Mouse (Mus musculus): ENCODE data around the gene Taf1b.

Taf1b gene

DNA sequence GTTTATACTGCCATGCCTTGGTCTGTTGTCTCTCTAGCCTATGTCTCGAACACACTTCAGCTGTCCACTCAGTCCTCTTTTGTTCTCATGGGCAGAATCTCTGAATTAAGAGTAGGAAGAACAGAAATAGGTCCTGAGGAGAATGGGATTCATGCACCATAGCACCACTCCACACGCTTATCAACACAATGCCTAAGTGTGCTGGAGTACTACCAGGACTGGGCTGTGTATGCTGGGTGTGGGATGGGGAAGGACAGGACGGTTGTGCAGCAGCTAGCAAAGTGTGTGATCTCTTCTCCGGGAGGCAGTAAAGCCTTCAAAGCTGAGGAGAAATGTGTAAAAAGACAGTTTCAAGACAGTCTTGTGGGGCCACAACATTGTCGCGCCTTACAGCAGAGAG, 50.7 kb downstream of the Taf1b start:
- DNase-seq (ENCODE audit: low read depth in 2 of 2, low spot score in 2 of 2), result no peak

DNA sequence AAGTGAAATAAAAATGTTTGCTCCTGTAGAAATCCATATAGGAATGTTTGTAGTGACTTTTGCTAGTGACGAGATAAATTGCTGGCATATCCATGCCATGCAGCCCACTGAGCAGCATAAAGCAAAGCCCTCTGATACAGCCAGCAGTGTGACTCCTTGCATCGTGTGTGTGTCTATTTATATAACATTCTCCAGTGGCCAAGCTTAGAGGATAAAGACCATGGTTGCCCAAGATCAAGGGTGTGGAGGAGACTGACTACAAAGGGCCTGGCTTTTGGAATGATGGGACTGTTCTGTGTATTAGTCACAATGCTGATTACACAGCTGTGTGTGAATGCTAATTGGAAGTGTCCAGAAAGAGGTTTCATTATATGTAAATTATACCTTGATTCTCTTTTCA, 54.4 kb downstream of the Taf1b start:
- DNase-seq (ENCODE audit: low read depth in 2 of 2, low spot score in 2 of 2), result no peak

DNA sequence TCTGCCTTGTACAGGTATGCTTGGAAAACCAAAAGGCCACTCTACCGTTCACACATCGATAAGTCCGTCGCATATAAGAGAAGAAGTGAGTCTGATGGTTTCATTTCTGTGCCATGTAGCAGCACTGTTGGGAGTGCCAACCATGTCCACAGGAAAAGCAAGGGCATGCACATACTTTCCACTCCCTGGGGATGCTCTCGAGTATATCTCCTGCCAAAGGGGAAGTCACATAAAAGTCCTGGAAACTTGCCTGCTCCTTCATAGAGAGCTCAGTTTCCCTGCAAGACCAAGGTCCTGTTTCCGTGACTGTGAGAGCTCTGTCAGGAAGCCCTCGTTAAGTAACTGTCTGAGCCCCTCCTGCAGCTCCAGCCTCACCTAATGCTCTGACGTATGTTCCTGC, 57.8 kb downstream of the Taf1b start:
- no peak for DNase-seq (ENCODE audit: low read depth in 2 of 2, low spot score in 2 of 2)

DNA sequence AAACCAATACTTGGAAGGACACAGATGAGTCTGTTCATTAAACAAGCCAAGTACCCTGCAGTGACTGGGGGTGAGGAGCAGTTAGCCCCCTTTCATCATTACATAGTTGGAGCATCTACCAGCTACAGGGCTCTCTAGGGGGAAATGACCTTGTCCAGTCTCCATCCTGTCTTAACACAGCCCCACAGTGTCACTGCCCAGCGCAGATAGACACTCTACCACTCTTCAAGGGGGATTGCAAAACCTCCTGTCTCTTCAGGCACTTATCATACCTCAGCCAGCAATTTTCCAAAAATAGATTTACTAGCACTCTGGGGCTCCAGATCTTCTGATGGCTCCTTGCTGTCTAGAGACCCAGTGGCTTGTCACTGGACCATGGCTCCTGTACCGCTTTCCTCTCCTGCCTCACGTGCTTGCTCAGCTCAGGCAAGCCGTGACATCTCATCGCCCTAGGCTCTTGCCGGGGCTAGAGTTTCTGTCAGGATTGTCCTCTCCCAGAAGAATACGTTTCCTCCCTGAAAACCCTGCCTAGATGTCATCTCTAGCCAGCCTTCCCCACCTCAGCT, 65.3 kb downstream of the Taf1b start:
- no peak for DNase-seq (ENCODE audit: low read depth in 2 of 2, low spot score in 2 of 2)

DNA sequence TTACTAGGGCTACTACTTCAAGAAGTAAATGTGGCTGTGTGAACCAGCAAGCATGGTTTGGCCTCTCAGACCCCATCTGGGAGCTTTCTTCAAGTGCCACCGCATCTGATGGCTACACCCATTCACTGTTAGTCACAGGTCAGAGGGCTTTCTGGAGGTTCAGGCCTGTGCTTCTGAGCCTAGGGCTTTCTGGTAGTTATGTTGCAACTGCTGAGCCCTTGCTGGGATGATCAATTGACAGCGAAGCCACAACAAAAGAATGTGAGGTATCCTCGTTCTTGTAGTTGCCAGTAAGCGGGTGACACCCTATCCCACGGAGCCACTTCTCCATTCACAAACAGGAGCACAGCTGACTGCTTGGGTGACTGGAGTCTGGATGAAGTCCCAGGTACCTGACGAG, 67.2 kb downstream of the Taf1b start:
- DNase-seq (ENCODE audit: low read depth in 2 of 2, low spot score in 2 of 2), result no peak

DNA sequence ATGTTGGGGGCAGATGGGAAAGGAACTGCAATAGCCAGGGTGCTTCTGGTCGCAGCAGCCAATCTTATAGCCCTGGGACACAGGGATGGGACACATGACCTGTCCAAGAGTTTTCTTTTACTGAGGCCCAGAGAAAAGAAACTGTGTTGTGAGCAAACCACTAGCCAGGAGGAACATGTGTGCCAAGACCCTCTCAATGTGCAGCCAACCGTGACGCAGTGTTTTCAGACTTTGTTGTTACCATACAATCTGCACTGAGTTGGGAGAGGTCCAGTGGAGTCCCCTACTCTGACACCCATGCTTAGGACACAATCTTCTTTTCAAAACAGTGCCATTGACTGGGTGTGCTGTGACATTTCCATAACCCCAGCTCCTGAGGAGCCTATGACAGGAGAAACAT, 69.4 kb downstream of the Taf1b start:
- DNase-seq (ENCODE audit: low read depth in 2 of 2, low spot score in 2 of 2), result no peak

DNA sequence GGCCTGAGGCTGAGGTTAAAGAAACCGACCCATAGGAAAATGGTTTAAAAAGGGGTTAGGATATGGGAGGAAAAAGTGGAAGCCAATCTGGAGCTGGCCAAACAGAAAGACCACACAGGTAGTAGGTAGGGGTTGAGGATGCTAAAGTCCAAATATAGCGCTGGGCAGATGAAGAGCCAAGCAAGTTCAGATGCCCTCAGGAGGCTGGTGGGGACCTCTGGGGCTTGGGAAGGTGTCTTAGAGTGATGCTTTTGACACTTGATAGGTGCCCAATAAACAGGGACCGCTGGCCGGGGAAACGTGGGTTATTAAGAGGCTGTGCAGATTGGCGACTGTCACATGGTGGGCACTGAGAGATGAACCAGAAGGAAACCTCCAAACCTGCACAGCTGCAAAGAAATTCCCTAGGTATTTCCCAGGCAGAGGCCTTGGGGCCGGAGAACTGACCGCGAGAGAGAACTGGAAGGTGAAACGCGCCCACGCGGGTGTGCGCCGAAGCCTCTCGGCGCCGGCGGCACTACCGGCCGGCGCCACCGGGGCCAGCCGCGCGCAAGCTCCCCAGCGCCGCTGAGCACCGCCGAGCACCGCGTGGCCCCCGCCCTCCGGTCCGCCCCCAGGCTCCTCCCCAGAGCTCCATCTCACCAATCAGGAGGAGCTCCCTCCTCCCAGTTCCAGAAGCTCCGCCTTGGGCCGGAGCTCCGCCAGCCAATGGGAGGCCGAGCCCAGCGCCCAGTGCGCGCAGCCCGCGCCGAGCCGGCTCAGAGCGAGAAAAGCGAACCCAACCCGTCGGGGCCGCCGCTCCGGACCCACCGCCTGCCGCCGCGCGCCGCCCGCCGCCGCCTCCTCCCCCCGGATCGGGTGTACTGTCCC, 73.6 kb downstream of the Taf1b start, which contains the start of gene Grhl1:
Gene Grhl1, plus strand, starts transcription at position 761 of the 870 bp plus-strand sequence.
- peak; percentile 86 to 88 for DNase-seq (ENCODE audit: low read depth in 2 of 2, low spot score in 2 of 2)

DNA sequence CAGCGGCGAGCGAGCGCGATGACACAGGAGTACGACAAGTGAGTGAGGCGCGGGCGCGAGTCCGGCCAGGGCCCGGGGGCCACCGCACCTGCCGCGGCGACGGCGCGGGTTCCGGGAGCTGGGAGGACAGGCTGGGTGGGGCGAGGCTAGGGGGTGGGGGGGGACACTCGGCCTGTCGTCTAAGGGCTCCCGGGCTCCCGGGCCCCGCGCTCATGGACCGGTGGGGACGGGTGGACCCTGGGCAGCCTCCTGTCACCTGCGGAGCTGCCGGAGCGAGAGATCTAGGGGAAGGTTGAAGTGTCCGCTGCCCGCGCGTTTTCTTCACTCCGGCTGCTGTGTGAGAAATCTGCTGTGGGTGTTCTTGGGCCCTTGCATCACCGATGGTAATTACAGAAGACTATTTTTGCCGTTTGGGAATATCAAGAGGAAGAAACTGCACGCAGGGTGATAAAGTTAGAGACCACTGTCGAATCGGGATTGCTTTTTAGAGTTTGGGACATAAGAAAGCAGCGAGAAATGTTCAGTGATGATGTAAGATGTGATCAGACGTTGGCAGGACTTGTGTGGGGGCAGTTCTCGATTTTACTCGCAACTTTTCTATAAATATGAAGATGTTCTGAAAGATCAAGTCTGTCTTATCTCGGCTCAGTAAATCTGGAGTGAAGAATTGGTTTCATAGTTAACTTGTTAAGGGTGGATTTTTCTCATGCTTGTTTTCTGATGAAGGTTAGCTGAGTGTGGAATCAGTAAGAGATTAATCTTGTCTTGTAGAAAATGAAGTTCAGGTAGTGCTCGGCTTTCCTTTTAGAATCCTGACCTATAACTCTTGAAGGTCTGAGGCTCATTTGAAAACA, 74.5 kb downstream of the Taf1b start:
- no peak for DNase-seq (ENCODE audit: low read depth in 2 of 2, low spot score in 2 of 2)

DNA sequence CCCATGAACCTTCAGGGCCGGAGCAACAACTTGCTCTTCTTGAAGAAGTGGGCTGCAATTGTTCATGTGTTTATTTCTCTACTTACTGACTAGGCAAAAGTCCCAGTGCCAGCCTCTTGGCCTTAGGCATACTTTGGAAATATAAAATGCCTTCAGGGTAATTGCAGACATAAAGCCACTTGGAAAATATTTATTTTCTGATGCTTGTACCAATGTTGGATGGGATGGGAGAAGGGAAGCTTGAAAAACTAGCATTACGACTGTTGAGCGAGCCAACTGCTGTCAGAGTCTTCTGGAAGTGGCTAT, 75.1 kb downstream of the Taf1b start:
- DNase-seq (ENCODE audit: low read depth in 2 of 2, low spot score in 2 of 2), result no peak

DNA sequence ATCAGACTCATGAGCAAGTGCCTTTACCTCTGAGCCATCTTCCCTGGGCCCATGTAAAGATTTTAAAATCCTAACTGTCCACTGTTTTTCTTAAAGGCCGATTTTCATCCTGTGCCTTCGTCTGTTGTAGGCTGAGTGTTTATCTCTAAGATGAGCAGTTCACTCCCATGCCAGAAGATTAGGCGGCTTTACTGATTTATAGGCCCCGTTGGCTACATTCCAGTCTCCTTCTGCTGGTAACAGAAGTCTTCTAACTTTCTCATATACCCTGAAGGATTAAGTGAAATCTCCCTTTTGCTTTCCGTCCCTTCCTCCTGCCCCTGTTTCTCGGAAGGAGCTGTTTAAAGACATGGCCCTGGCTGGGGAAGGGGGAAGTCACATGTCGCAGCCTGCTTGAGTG, 76.7 kb downstream of the Taf1b start:
- DNase-seq (ENCODE audit: low read depth in 2 of 2, low spot score in 2 of 2), result no peak

DNA sequence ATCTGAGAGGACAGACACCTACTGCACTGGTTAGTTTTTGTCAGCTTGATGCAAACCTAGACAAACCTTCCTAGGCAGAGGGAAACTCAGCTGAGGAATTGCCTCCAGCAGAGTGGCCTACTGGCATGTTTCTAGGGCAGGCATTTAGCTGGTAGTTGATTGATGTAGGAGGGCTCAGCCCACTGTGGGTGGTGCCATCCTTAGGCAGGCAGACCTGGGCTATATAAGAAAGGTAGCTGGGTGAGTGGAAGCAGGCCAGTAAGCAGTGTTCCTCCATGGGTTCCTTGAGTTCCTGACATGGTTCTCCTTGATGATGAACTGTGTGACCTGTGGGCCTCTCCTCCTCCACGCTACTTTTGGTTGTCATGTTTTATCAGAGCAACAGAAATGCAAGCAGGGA, 82.3 kb downstream of the Taf1b start:
- DNase-seq (ENCODE audit: low read depth in 2 of 2, low spot score in 2 of 2), result no peak

DNA sequence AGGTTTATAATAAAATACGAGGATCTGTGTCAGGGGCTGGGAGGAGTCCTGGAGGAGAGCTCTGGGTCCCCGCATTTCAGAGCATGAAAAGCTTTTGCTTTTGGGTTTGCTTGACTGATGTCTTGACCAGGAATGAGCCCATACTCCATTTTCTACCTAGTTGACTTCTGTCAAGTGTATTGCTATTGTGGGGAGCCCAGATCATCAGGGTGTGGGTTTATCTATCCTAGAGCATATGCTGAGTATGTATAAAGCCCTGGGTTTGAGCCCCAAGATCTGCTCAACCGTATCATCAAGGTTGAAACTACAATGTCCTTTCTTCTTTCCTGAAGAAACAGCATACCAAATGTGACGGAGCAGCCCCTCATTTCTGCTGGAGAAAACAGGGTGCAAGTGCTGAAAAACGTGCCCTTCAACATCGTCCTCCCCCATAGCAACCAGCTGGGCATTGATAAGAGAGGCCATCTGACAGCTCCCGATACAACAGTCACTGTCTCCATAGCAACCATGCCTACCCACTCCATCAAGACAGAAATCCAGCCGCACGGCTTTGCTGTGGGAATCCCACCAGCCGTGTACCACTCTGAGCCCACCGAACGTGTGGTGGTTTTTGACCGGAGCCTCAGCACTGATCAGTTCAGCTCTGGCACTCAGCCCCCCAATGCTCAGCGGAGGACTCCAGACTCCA, 83.0 kb downstream of the Taf1b start:
- DNase-seq (ENCODE audit: low read depth in 2 of 2, low spot score in 2 of 2), result no peak

DNA sequence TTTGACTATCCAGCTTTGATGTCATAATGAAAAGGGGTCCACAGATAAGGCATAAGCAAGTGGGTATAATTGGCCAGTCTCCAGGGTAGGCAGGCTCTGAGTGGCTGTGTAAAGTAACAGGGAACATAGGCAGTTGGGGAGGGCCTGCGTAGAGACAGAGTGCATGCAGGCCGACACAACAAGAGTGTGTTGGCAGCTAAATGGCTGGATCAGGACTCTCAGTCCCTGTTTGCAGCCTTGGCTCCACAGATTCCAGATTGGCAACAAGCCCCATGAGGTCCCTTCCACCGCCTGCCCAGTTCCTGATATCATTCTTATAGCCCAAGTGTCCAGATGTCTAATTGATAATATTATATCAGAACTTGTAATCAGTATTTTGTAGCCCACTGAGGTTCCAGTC, 85.5 kb downstream of the Taf1b start:
- DNase-seq (ENCODE audit: low read depth in 2 of 2, low spot score in 2 of 2), result no peak

DNA sequence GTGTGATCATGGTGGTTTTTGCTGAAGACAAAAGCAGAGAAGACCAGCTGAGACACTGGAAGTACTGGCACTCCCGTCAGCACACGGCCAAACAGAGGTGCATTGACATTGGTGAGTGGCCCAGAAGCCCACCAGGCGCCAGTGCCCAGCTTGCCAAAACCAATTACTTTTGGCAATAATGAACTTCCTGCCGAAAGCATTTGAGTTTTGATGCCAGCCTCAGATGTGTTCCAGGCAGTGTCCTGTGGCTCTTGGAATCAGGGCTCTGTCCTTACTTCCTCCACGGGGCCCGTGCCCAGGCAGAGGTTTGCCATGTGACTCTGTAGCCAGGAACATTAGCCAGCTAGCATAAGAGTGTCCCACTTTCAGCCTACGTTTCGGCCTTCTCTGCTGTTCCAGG, 86.7 kb downstream of the Taf1b start:
- no peak for DNase-seq (ENCODE audit: low read depth in 2 of 2, low spot score in 2 of 2)

DNA sequence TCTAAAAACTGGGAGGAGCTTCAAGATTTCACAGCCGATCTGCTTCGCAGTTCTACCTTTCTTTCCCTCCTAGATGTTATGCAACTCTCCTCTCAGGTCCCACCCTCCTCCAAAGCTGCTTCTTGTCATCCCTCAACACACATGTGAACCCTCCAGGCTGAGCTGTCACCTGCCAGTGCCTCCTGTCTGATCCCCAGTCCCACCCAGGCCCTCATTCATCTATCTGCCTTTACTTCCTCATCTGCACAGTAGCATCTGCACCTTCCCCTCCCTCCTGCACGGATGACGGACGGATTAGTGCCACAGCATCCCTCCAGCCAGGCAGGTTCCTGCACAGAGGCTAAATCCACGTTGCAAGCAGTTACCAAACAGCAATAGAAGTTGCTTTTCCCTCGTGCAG, 88.0 kb downstream of the Taf1b start:
- no peak for DNase-seq (ENCODE audit: low read depth in 2 of 2, low spot score in 2 of 2)

DNA sequence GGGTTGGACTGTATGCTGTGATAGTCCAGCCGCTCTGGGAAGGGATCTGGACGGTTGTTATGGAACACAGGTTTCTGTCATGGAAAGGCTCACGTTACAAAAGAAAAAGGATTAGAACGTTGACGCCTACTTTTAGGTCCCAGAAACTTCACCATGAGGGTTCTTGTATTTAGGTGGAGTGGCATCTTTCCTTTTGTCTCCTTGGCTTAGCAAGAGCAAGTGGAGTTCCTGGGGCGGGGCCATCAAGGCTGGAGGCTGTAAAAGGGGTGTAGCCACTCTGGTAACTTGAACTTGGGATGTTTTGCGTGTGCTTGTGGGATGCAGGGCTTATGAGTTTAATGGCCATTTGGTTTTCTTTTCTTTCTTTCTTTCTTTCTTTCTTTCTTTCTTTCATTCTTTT, 92.2 kb downstream of the Taf1b start:
- no peak for DNase-seq (ENCODE audit: low read depth in 2 of 2, low spot score in 2 of 2)

DNA sequence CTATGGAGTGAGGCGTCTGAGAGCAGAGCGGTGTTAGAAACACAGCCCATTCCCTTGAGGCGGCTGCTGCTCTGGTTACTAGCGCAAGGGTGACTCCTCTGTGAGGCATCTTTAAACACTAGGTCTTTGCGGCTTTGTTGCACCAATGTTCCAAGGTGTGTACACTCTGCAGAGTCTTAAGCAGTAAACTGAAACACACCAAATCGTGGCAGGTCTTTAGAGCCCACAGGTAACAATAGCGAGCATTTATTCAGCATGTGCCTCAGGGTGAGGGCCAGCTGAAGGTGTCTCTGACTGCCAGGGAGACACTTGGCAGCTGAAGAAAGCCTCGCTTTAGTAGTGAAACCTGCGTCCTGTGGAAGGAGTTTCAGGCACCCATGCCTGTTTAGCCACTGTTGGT, 93.9 kb downstream of the Taf1b start:
- DNase-seq (ENCODE audit: low read depth in 2 of 2, low spot score in 2 of 2), result no peak

DNA sequence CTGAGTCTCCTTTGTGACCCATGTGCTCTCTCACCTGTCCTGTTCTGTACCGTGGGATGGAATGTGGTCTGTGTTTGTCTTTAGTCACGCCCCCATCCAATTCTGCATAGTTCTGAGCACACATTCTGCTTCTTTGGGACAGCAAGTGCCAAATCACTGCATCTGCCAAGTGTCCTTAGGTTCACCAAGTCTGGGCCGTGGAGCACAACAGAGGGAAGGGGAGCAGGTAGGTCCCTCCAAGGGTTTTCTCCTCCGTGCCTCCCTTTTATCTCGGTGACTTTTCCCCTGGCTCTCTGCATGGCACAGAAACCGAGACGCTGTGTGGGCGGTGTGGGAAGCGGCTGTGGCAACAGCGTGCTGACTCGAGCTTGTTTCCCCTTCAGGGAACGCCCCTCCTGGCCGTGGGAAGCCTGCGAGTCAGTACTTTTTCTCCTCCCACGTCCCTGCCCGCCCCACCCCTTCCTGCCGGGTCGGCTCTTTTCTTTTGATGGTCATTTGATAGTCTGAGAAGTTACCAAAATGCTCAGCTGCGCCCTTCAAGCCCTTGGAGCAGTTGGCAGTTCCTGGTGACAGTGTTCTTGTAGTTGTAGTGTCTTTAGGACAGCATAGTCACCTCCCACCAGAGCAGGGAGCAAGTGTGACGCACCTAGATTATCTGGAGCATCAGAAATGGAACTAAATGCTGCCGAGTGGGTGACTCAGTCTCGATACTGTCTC, 95.0 kb downstream of the Taf1b start:
- peak; percentile 69 to 75 for DNase-seq (ENCODE audit: low read depth in 2 of 2, low spot score in 2 of 2)

DNA sequence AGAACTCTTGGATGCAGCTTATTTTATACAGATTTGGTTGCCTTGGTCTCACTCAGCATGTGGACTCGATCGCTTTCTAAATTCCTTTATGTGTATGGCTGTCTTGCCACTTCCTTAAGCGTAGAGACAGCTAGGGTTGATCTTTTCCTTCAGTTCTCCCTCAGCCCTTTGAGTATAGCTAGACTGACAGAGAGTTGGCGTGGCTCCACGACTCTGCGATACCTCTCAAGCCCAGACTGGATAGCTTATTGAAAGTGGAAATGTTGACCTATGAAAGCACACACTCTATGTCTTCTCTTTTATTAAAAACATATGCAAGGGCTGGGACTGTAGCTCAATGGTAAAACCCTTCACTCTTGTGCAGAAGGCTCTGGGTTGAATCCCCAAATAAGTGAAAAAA, 99.2 kb downstream of the Taf1b start:
- DNase-seq (ENCODE audit: low read depth in 2 of 2, low spot score in 2 of 2), result no peak

DNA sequence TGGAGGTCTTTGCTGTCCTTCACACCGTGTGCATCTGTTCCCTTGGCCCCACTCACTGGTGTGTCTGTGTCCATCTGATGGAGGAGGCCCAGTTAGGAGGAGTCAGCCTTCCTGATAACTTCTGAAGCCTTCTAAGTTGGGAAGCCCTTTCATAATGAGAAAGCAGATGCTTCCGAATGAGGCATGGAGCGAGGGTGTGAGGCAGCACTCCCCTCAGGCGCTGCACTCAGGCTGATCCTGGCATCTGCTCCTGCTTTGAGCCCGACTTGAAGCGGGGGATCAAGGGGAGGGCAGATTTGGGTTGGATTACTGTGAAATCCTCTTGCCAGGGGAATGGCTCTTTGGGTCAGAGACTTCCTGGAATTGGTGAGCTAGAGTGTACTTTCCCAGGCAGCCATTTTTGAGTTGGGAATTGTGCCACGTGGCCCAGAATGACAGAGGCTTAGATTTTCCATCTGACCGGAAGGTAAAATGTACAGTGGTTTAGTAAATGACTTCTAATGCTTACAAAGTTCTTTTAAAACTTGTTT, 101.3 kb downstream of the Taf1b start:
- DNase-seq (ENCODE audit: low read depth in 2 of 2, low spot score in 2 of 2), result no peak

DNA sequence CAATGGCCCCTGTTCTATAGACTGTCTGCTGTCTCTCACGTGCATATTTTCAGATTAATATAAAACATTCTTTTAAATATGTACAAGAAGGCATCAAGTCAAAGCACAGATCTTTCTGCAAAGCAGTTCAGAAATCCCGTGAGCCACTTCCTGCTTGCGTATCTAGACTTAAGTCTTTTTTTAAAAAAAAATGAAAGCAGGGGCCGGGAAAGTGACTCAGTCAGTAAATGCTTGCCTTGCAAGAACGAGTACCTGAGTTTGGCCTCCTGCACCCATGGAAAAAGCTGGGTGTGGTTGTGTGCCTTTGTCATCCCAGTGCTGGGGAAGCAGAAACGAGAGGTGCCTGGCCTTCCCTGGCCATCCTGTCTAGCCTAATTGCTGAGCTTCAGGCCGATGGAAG, 101.9 kb downstream of the Taf1b start:
- peak in 1 of 2 experiments; percentile 7 for DNase-seq (ENCODE audit: low read depth in 2 of 2, low spot score in 2 of 2)

Data from CD8-positive naive resting alpha-beta T cell, adult 2 months (primary cell).